In genomic region chr4:149728810-149729209, GRCm38 (mm10) we compare ENCODE assay signal across 15 mouse cellular contexts. TPM values are rescaled to one million over a fixed set of nuclear protein-coding genes. Genes with fewer than 3 reads are reported as not detected.
A peak's percentile ranks its signal among the peaks of the same experiment; 100 is the strongest.
DNase-seq lines count a peak whose midpoint lies in the region; ATAC-seq and TF ChIP-seq lines count a peak whose summit lies in the region.
"Had no signal": no experiment of that assay in that cellular context is flagged by ENCODE, and none has a peak within 500 bp of the region (broad histone marks: within the 10 kb centered on the region; RNA-seq: fewer than 3 reads in every experiment).

No protein-coding gene starts in this region.

- TF ChIP-seq CTCF in gastrocnemius, adult 2 months (IDR thresholded peaks at IDR 0.05): no peak

- no peak for ATAC-seq in limb, embryonic 12.5 days (ENCODE audit: insufficient number of reproducible peaks, insufficient read depth, low FRiP score, low TSS enrichment, low read depth)
- ATAC-seq: activated CD4-positive, CD25-positive, alpha-beta regulatory T cell, adult 4 months had no signal

- peak; percentile 51 for DNase-seq in gastrocnemius, adult 2 months
- no peak for DNase-seq in gastrocnemius, postnatal 25 days
- DNase-seq in limb, embryonic 10.5 days (ENCODE audit: low spot score): no peak
- DNase-seq in kidney, postnatal 25 days: peak; percentile 58 to 72
- DNase-seq in naive thymus-derived CD4-positive, alpha-beta T cell, adult 2 months (ENCODE audit: low read depth): peak; percentile 41
- no peak for DNase-seq in ovary, postnatal 36 days (ENCODE audit: low spot score)
- no peak for DNase-seq in left cerebral cortex, adult 18-20 months (ENCODE audit: low spot score in 2 of 2)
- DNase-seq: cerebellum, adult 8-10 months; right cerebral cortex, postnatal 4 days had no signal

- intact Hi-C loops in gastrocnemius, adult 2 months (cut with DNase I): no loop called here

- H3K4me2 ChIP-seq in limb, embryonic 12.5 days: no peak overlapping the region
- H3K4me2 ChIP-seq: embryonic facial prominence, embryonic 12.5 days; hindbrain, embryonic 15.5 days; midbrain, embryonic 12.5 days had no signal

- no peaks in the 10 kb centered on the region for H3K27me3 ChIP-seq in limb, embryonic 12.5 days
- no peaks in the 10 kb centered on the region for H3K27me3 ChIP-seq in limb, embryonic 10.5 days (ENCODE audit: low read depth, poor library complexity, severe bottlenecking)
- H3K27me3 ChIP-seq: embryonic facial prominence, embryonic 12.5 days; hindbrain, embryonic 15.5 days; midbrain, embryonic 12.5 days had no signal

- H3K36me3 ChIP-seq in limb, embryonic 12.5 days: peaks cover 80% of the 10 kb centered on the region
- H3K36me3 ChIP-seq in limb, embryonic 10.5 days: peaks cover 90% of the 10 kb centered on the region

- H3K4me3 ChIP-seq in gastrocnemius, adult 2 months: peak overlapping the region; percentile 43
- no peak overlapping the region for H3K4me3 ChIP-seq in limb, embryonic 12.5 days (replicated peaks)
- H3K4me3 ChIP-seq in limb, embryonic 10.5 days: no peak overlapping the region
- H3K4me3 ChIP-seq: embryonic facial prominence, embryonic 12.5 days; hindbrain, embryonic 15.5 days; midbrain, embryonic 12.5 days; myocyte had no signal

- 81% methylated on average over 8 of the region's 8 CpGs for WGBS in limb, embryonic 12.5 days
- WGBS in limb, embryonic 10.5 days: 91% methylated on average over 8 of the region's 8 CpGs

- no peaks in the 10 kb centered on the region for H3K9me3 ChIP-seq in limb, embryonic 12.5 days
- H3K9me3 ChIP-seq in limb, embryonic 10.5 days (replicated peaks): no peaks in the 10 kb centered on the region
- H3K9me3 ChIP-seq: embryonic facial prominence, embryonic 12.5 days; hindbrain, embryonic 15.5 days; midbrain, embryonic 12.5 days had no signal

- no peak overlapping the region for H3K9ac ChIP-seq in limb, embryonic 12.5 days (replicated peaks)
- H3K9ac ChIP-seq: embryonic facial prominence, embryonic 12.5 days; hindbrain, embryonic 15.5 days; midbrain, embryonic 12.5 days had no signal

- peaks cover 17% of the 10 kb centered on the region for H3K4me1 ChIP-seq in limb, embryonic 12.5 days (replicated peaks)
- H3K4me1 ChIP-seq in limb, embryonic 10.5 days: peaks cover 38% of the 10 kb centered on the region

- H3K27ac ChIP-seq in gastrocnemius, adult 2 months: peak overlapping the region; percentile 58; the same call in 1 of the 2 replicates
- peak overlapping the region; percentile 45; the same call in 1 of the 2 replicates for H3K27ac ChIP-seq in limb, embryonic 12.5 days
- H3K27ac ChIP-seq in limb, embryonic 10.5 days: no peak overlapping the region; the same call in 1 of the 2 replicates
- H3K27ac ChIP-seq: embryonic facial prominence, embryonic 12.5 days; hindbrain, embryonic 15.5 days; midbrain, embryonic 12.5 days had no signal

RNA-seq across cellular contexts. Expression of gene Tmem201, which starts 9.0 kb away (rescaled TPM):
- 10 to 100 TPM; 37.2 to 51.0 TPM for total RNA-seq in gastrocnemius, adult 2 months (2021)
- 10 to 100 TPM; 36.2 to 38.1 TPM for total RNA-seq in gastrocnemius, postnatal 25 days (2021)
- 37.9 and 38.4 TPM in 2 replicates for polyA plus RNA-seq in limb, embryonic 12.5 days (2016; fragmentation: Nextera tagmentation; extraction: Ambion mirVana)
- polyA plus RNA-seq in limb, embryonic 10.5 days (2016; fragmentation: Nextera tagmentation; extraction: Ambion mirVana): 50.7 and 52.1 TPM in 2 replicates
- 10 to 100 TPM; 61.0 to 64.6 TPM for total RNA-seq in left cerebral cortex, adult 18-20 months (2021)

RNA-seq across cellular contexts. Expression of gene Pik3cd, which starts 26.4 kb away (rescaled TPM):
- total RNA-seq in gastrocnemius, adult 2 months (2021): 1 to 10 TPM; 8.9 to 9.1 TPM
- 1 to 10 TPM; 8.1 to 9.8 TPM for total RNA-seq in gastrocnemius, postnatal 25 days (2021)
- polyA plus RNA-seq in limb, embryonic 12.5 days (2016; fragmentation: Nextera tagmentation; extraction: Ambion mirVana): 3.8 TPM in 2 replicates
- 2.7 and 3.4 TPM in 2 replicates for polyA plus RNA-seq in limb, embryonic 10.5 days (2016; fragmentation: Nextera tagmentation; extraction: Ambion mirVana)
- total RNA-seq in left cerebral cortex, adult 18-20 months (2021): 10 to 100 TPM; 23.8 to 24.9 TPM

RNA-seq across cellular contexts. Expression of gene Slc25a33, which starts 45.3 kb away (rescaled TPM):
- total RNA-seq in gastrocnemius, adult 2 months (2021): 10 to 100 TPM; 11.3 to 11.7 TPM
- total RNA-seq in gastrocnemius, postnatal 25 days (2021): 10 to 100 TPM; 10.4 TPM
- polyA plus RNA-seq in limb, embryonic 12.5 days (2016; fragmentation: Nextera tagmentation; extraction: Ambion mirVana): 27.6 and 33.5 TPM in 2 replicates
- 24.5 and 25.4 TPM in 2 replicates for polyA plus RNA-seq in limb, embryonic 10.5 days (2016; fragmentation: Nextera tagmentation; extraction: Ambion mirVana)
- 10 to 100 TPM; 30.5 to 31.8 TPM for total RNA-seq in left cerebral cortex, adult 18-20 months (2021)

Comparison
In these comparisons a context has a peak if more than half of its experiments do, and no peak if none do; other contexts are left out.
1. DNase-seq: peak in gastrocnemius, adult 2 months (single experiment), kidney, postnatal 25 days (2 of 2) and naive thymus-derived CD4-positive, alpha-beta T cell, adult 2 months (single experiment); none in gastrocnemius, postnatal 25 days (single experiment), limb, embryonic 10.5 days (single experiment), ovary, postnatal 36 days (single experiment) and left cerebral cortex, adult 18-20 months (0 of 2).